Mouse (Mus musculus): ENCODE results near the gene Ncs1. TPM values are rescaled to one million over a fixed set of nuclear protein-coding genes. Genes with fewer than 3 reads are reported as not detected.

Gene Ncs1
- 0.35 TPM for polyA plus RNA-seq (2017; shearing (Covaris generic))

DNA sequence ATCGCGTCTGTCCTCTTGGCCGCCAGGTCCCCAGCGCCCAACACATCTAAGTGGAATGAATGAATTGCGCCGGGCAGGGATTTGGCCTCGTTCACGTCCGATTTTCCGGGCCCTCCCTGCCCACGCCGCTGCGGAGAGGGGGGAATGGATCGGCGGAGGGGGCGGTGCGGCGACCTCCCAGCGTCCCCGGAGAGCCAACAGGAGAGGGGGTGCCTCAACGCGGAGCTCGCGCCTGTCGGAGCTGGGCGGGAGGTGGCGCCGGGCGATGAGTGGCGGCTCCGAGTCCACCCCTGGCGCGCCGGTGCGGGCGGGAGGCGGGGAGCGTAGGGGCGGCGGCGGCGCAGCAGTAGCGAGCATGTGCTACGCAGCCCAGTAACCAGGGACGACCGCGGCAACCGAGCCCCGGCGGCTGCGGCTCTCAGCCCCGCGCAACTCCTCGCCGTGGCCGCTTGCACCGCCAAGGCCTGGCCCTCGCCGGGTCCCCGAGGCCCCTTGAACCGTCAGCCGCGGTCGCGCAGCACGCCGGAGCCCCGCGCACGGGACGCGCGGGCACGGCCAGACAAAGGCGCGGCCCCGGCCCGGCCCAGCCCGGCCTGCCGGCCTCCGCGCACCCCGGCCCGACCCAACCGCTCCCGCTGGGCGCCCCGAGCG, at the start of gene Ncs1:
Gene Ncs1, plus strand, starts transcription at position 333 of the 651 bp plus-strand sequence.

DNA sequence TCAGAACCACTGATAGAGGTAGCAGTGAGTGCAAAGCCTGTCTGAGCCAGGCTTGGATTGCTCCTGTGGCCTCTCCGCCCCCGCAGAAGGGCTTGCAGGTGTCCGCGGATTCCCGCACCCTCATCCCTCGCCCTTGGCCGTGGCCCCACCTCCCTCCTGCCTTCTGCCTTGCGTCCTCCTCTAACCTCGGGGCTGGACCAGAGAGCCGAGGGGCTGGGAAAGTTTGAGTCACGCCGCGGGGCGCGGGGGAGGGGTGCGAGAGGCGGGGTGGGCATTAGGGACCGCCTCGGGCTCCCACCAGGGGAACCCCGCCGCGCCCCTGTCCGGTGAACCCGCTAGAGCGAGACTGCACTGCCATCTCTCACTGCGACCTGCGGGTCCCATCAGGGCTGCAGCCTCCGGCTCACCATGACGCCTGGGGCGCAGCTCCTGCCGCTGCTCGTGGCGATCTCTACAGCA, 68.4 kb downstream of the Ncs1 start, which contains the start of gene Hmcn2:
Gene Hmcn2, plus strand, starts transcription at position 409 of the 459 bp plus-strand sequence.

Other genes starting within 250 kb of the Ncs1 start
- 141 TPM for gene Fnbp1, start 103.8 kb upstream of the Ncs1 start, polyA plus RNA-seq (2017; shearing (Covaris generic))
- gene Gpr107, start 93.5 kb upstream of the Ncs1 start, polyA plus RNA-seq (2017; shearing (Covaris generic)): 71.4 TPM
- 0.60 TPM for gene Hmcn2, start 68.6 kb downstream of the Ncs1 start, polyA plus RNA-seq (2017; shearing (Covaris generic))
- 137 TPM for gene Ass1, start 224.4 kb downstream of the Ncs1 start, polyA plus RNA-seq (2017; shearing (Covaris generic))